Mouse (Mus musculus) ES-Bruce4 (cell line): Measurements from ENCODE around the gene Arhgap23. TPM values are rescaled to one million over a fixed set of nuclear protein-coding genes. Genes with fewer than 3 reads are reported as not detected.
A peak's percentile ranks its signal among the peaks of the same experiment; 100 is the strongest.

ENCODE experiments used
- H3K27ac ChIP-seq: 2 replicates; pipeline ENCODE4 v1.5.1; 2012; ENCODE audit warnings: low read length, inconsistent platforms; ENCODE audit not compliant: insufficient read depth
- H3K27me3 ChIP-seq: 2 replicates; pipeline ENCODE4 v1.6.1; 2012; ENCODE audit warnings: mild to moderate bottlenecking, low read length, inconsistent platforms; ENCODE audit not compliant: control insufficient read depth, poor library complexity, insufficient read depth, severe bottlenecking
- H3K36me3 ChIP-seq: 2 replicates; pipeline ENCODE4 v1.6.1; 2012; ENCODE audit warnings: inconsistent platforms, mild to moderate bottlenecking, low read length, moderate library complexity; ENCODE audit not compliant: control insufficient read depth, poor library complexity, insufficient read depth, severe bottlenecking
- H3K4me1 ChIP-seq: one replicate; pipeline ENCODE4 v1.8.1; 2011; ENCODE audit warnings: low read length; ENCODE audit not compliant: control insufficient read depth, insufficient read depth
- H3K4me3 ChIP-seq: 2 replicates; pipeline ENCODE4 v1.5.1; 2011; ENCODE audit warnings: low read depth, mild to moderate bottlenecking, low read length
- H3K9ac ChIP-seq: 2 replicates; pipeline ENCODE4 v1.6.1; 2012; ENCODE audit warnings: low read depth, mild to moderate bottlenecking, inconsistent platforms; ENCODE audit not compliant: poor library complexity, severe bottlenecking
- H3K9me3 ChIP-seq: replicated peaks from 2 replicates; pipeline ENCODE4 v1.6.1; 2012; ENCODE audit warnings: mild to moderate bottlenecking, low read length, inconsistent platforms; ENCODE audit not compliant: control insufficient read depth, poor library complexity, insufficient read depth, severe bottlenecking
- CTCF ChIP-seq: IDR thresholded peaks from one replicate; pipeline ENCODE4 v1.8.1; 2011; ENCODE audit warnings: low read depth, low read length
- EP300 ChIP-seq: IDR thresholded peaks from 2 replicates; pipeline ENCODE4 v1.6.1; 2011; ENCODE audit warnings: low read depth, low read length; ENCODE audit not compliant: insufficient read depth
- POLR2A ChIP-seq: IDR thresholded peaks from one replicate; pipeline ENCODE4 v1.8.1; 2011; ENCODE audit warnings: low read length; ENCODE audit not compliant: insufficient read depth
- polyA plus RNA-seq: library from polyadenylated mRNA; stranded (reverse); fragments of >200 nt; gene quantifications from 2 replicates; pipeline ENCODE4 v1.2.4, GENCODE M21; 2011; ENCODE audit warnings: low read depth; ENCODE audit not compliant: missing spikeins, insufficient read depth, insufficient read length

Arhgap23 gene
- polyA plus RNA-seq, 1 experiment: 30.3 TPM

GRCm38 (mm10) chr11:97394146-97394545 is 21.2 kb upstream of the Arhgap23 start:
- Histone ChIP-seq H3K4me1 (peaks cover 4% of the 10 kb centered on the region), H3K27me3 (no peaks in the 10 kb centered on the region), H3K9ac (no peak overlapping the region), H3K36me3 (peaks cover 13% of the 10 kb centered on the region), H3K4me3 (no peak overlapping the region), H3K27ac (0 out of 2 replicates have a peak overlapping the region, but pooled peaks have one; percentile 42), H3K9me3 (no peaks in the 10 kb centered on the region)
- TF ChIP-seq POLR2A (no peak), EP300 (no peak), CTCF (no peak)

GRCm38 (mm10) chr11:97398506-97398905 is 16.8 kb upstream of the Arhgap23 start:
- H3K9ac ChIP-seq: no peak overlapping the region
- no peak overlapping the region for H3K4me3 ChIP-seq
- no peak overlapping the region for H3K27ac ChIP-seq

GRCm38 (mm10) chr11:97399958-97400710 is 15.2 kb upstream of the Arhgap23 start:
- Histone ChIP-seq H3K9me3 (no peaks in the 10 kb centered on the region), H3K36me3 (no peaks in the 10 kb centered on the region), H3K4me1 (peaks cover 5% of the 10 kb centered on the region), H3K27ac (peak overlapping the region; percentile 42), H3K4me3 (peak overlapping the region; percentile 62), H3K9ac (peak overlapping the region; percentile 30), H3K27me3 (no peaks in the 10 kb centered on the region)
- TF ChIP-seq POLR2A (no peak), CTCF (peak; percentile 97), EP300 (peak; percentile 74; the same call in 1 of the 2 replicates)

More at GRCm38 (mm10) chr11:97398506-97398905, 16.8 kb upstream of the Arhgap23 start:
- TF ChIP-seq POLR2A: no peak
- TF ChIP-seq EP300: no peak
- no peak for TF ChIP-seq CTCF
- Histone ChIP-seq H3K27me3 (no peaks in the 10 kb centered on the region), H3K9me3 (no peaks in the 10 kb centered on the region), H3K4me1 (peaks cover 5% of the 10 kb centered on the region), H3K36me3 (no peaks in the 10 kb centered on the region)

GRCm38 (mm10) chr11:97401082-97401481 is 14.3 kb upstream of the Arhgap23 start:
- H3K4me3 ChIP-seq: no peak overlapping the region
- H3K4me1 ChIP-seq: peaks cover 9% of the 10 kb centered on the region
- no peaks in the 10 kb centered on the region for H3K27me3 ChIP-seq
- no peaks in the 10 kb centered on the region for H3K9me3 ChIP-seq
- no peak overlapping the region for H3K27ac ChIP-seq
- H3K36me3 ChIP-seq: no peaks in the 10 kb centered on the region
- TF ChIP-seq EP300 (no peak), CTCF (no peak), POLR2A (no peak)
- peak overlapping the region; percentile 30 for H3K9ac ChIP-seq

- TF ChIP-seq EP300: no peak
- TF ChIP-seq CTCF: no peak
- no peak for TF ChIP-seq POLR2A
- H3K27me3 ChIP-seq: no peaks in the 10 kb centered on the region
- no peaks in the 10 kb centered on the region for H3K9me3 ChIP-seq
- H3K36me3 ChIP-seq: no peaks in the 10 kb centered on the region
- no peak overlapping the region for H3K9ac ChIP-seq
- no peak overlapping the region for H3K27ac ChIP-seq
- no peak overlapping the region for H3K4me3 ChIP-seq
- H3K4me1 ChIP-seq: peaks cover 9% of the 10 kb centered on the region
Measured at GRCm38 (mm10) chr11:97401686-97402435, 13.5 kb upstream of the Arhgap23 start.
